Mouse (Mus musculus): ENCODE results near the gene Gucy2g. TPM values are rescaled to one million over a fixed set of nuclear protein-coding genes. Genes with fewer than 3 reads are reported as not detected.
"Not testable (repeated sequence)": the region's sequence is repeated elsewhere in the genome, so short reads cannot be mapped to it uniquely, and the experiment has no call there.

Gucy2g gene
- polyA plus RNA-seq, 1 experiment from 2014 or later = not detected

DNA sequence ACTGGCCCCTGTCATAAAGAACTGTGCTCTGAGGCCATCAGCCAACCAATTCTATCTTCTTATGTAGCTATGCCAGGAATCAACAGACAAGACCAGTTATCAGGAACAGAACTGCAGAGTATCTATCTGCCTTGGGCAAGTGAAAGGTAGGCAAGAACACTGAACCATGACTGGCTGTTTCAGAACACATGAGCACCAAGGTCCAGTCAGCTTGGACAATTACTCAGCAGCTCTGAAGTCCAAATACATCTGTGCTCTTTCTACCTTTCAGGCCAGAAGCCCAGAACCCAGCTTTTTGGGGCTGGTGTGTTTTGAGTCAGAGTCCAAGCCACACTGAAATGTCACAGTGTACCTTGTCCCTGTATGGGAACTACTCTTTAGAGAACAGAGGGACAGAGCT, 70.6 kb downstream of the Gucy2g start:
- no peak overlapping the region for H3K4me2 ChIP-seq (ENCODE audit: low read length)

DNA sequence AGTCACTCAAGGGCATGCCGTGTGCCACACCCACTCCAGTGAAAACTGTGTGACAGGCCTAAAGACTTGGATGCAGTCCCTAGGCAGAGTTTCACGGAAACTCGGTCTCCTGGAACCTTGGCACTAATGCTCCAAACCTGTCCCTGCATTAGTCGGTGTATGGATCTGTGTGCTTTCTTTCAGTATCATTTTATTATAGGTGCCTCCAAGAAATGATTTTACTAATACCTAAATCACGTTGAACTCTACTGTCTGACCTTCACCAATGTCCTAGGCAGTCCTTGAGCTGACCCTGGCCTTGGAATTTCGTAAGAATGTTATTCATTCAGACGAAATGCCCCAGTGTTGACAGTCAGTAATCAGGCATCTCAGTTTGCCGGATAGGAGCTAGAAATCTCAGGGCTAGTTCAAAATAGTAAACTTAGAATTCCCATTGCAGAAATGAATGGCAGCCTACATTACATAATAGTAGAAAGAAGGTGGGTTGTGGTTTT, 71.8 kb downstream of the Gucy2g start:
- WGBS = 85% methylated on average over 8 of the region's 8 CpGs
- not testable (repeated sequence) for H3K36me3 ChIP-seq (ENCODE audit: control insufficient read depth, insufficient read depth, low read length); H3K9ac ChIP-seq (ENCODE audit: low read length); H3K27me3 ChIP-seq (ENCODE audit: control insufficient read depth, insufficient read depth, low read length); H3K27ac ChIP-seq (replicated peaks in 1 of 2; ENCODE audit: control insufficient read depth in 1 of 2, insufficient read depth in 1 of 2, low read depth in 2 of 2, low read length in 2 of 2); H3K4me3 ChIP-seq (ENCODE audit: control insufficient read depth in 1 of 2, insufficient read depth in 1 of 2, low read depth in 1 of 2, low read length in 2 of 2); H3K4me2 ChIP-seq (ENCODE audit: low read length); H3K4me1 ChIP-seq (ENCODE audit: control insufficient read depth in 2 of 2, insufficient read depth in 2 of 2, low read length in 2 of 2); ATAC-seq (ENCODE audit: insufficient number of reproducible peaks, insufficient read depth, low FRiP score, low read depth); H3K9me3 ChIP-seq (ENCODE audit: control insufficient read depth, low read length)

More for the DNA sequence above, 70.6 kb downstream of the Gucy2g start:
- Histone ChIP-seq H3K9me3 (ENCODE audit: control insufficient read depth, low read length) (peaks cover 6% of the 10 kb centered on the region), H3K9ac (ENCODE audit: low read length) (no peak overlapping the region), H3K27ac (replicated peaks in 1 of 2; ENCODE audit: control insufficient read depth in 1 of 2, insufficient read depth in 1 of 2, low read depth in 2 of 2, low read length in 2 of 2) (no peak overlapping the region), H3K36me3 (ENCODE audit: control insufficient read depth, insufficient read depth, low read length) (no peaks in the 10 kb centered on the region), H3K4me3 (ENCODE audit: control insufficient read depth in 1 of 2, insufficient read depth in 1 of 2, low read depth in 1 of 2, low read length in 2 of 2) (no peak overlapping the region), H3K4me1 (ENCODE audit: control insufficient read depth in 2 of 2, insufficient read depth in 2 of 2, low read length in 2 of 2) (no peaks in the 10 kb centered on the region), H3K27me3 (ENCODE audit: control insufficient read depth, insufficient read depth, low read length) (no peaks in the 10 kb centered on the region)
- no peak for ATAC-seq (ENCODE audit: insufficient number of reproducible peaks, insufficient read depth, low FRiP score, low read depth)

DNA sequence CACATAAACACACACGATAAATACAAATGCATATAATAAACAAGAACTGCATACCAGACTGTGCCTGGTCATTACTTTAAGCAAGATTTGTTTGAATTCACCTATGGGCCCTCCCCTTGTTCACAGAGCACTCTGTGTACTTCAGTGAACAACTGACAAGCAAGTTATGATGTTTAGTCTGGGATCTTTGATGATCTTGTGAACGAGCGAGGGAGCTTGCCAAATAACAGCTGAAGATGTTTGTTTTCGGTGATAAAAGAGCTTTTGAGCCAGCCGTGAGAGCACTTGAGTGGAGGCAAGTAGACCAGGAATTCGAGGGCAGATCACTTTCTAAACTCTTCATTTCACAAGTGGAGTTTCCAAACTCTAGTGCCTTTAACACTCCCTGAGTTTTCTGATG, 72.7 kb downstream of the Gucy2g start:
- ATAC-seq (ENCODE audit: insufficient number of reproducible peaks, insufficient read depth, low FRiP score, low read depth) = no peak
- no peak overlapping the region for H3K27ac ChIP-seq (replicated peaks in 1 of 2; ENCODE audit: control insufficient read depth in 1 of 2, insufficient read depth in 1 of 2, low read depth in 2 of 2, low read length in 2 of 2)

DNA sequence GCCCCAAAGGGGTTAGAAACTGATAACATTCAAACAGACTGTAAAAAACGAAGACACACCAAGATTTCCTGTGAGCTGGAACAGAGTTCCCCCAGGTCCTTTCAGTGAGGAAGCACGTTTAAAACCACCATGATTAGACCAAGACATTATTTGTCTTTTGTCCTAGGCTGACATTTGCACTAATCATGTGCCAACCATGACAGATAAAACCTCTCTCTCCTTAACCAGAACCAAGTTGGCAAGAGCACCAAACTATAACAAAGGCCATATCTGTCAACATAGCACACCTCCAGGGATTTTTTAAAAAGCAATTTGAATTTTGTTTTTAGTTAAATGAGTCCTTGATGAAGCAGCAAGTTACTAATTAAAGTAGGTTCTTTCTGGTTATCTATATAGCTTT, 73.3 kb downstream of the Gucy2g start:
- ATAC-seq (ENCODE audit: insufficient number of reproducible peaks, insufficient read depth, low FRiP score, low read depth) = no peak
- Histone ChIP-seq H3K27me3 (ENCODE audit: control insufficient read depth, insufficient read depth, low read length) (no peaks in the 10 kb centered on the region), H3K9me3 (ENCODE audit: control insufficient read depth, low read length) (peaks cover 6% of the 10 kb centered on the region), H3K4me2 (ENCODE audit: low read length) (no peak overlapping the region), H3K27ac (replicated peaks in 1 of 2; ENCODE audit: control insufficient read depth in 1 of 2, insufficient read depth in 1 of 2, low read depth in 2 of 2, low read length in 2 of 2) (no peak overlapping the region), H3K4me1 (ENCODE audit: control insufficient read depth in 2 of 2, insufficient read depth in 2 of 2, low read length in 2 of 2) (peaks cover 0 to 3% of the 10 kb centered on the region in 2 experiments; a peak in 1 of 4 replicates), H3K36me3 (ENCODE audit: control insufficient read depth, insufficient read depth, low read length) (no peaks in the 10 kb centered on the region), H3K4me3 (ENCODE audit: control insufficient read depth in 1 of 2, insufficient read depth in 1 of 2, low read depth in 1 of 2, low read length in 2 of 2) (no peak overlapping the region), H3K9ac (ENCODE audit: low read length) (no peak overlapping the region)
- WGBS = 28% methylated on average over 2 of the region's 2 CpGs

More for the DNA sequence above, 72.7 kb downstream of the Gucy2g start:
- Histone ChIP-seq H3K4me2 (ENCODE audit: low read length) (no peak overlapping the region), H3K9me3 (ENCODE audit: control insufficient read depth, low read length) (peaks cover 6% of the 10 kb centered on the region), H3K36me3 (ENCODE audit: control insufficient read depth, insufficient read depth, low read length) (no peaks in the 10 kb centered on the region), H3K27me3 (ENCODE audit: control insufficient read depth, insufficient read depth, low read length) (no peaks in the 10 kb centered on the region), H3K9ac (ENCODE audit: low read length) (no peak overlapping the region), H3K4me1 (ENCODE audit: control insufficient read depth in 2 of 2, insufficient read depth in 2 of 2, low read length in 2 of 2) (peaks cover 0 to 3% of the 10 kb centered on the region in 2 experiments; a peak in 1 of 4 replicates), H3K4me3 (ENCODE audit: control insufficient read depth in 1 of 2, insufficient read depth in 1 of 2, low read depth in 1 of 2, low read length in 2 of 2) (no peak overlapping the region)
- 69% methylated on average over 6 of the region's 6 CpGs for WGBS

DNA sequence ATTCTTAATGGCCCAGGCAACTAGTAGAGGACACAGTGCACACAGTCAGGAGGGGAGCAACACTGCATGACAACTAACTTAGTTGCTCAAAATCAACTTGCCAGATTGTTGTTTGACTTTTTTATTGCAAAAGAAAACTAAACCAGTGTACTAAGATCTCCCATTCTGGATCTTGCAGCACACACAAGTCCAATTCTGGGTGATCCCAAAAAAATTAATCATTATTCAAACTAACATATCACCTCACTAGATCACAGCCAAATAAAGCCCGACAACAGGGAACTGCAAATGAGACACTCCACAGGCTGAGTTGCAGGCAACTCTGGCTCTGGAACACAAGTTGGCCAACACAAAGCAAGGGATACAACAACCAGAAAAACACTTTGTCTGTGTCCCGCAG, 74.3 kb downstream of the Gucy2g start:
- Histone ChIP-seq H3K4me3 (ENCODE audit: control insufficient read depth in 1 of 2, insufficient read depth in 1 of 2, low read depth in 1 of 2, low read length in 2 of 2) (no peak overlapping the region), H3K9me3 (ENCODE audit: control insufficient read depth, low read length) (peaks cover 6% of the 10 kb centered on the region), H3K27ac (replicated peaks in 1 of 2; ENCODE audit: control insufficient read depth in 1 of 2, insufficient read depth in 1 of 2, low read depth in 2 of 2, low read length in 2 of 2) (no peak overlapping the region), H3K36me3 (ENCODE audit: control insufficient read depth, insufficient read depth, low read length) (no peaks in the 10 kb centered on the region), H3K9ac (ENCODE audit: low read length) (no peak overlapping the region), H3K4me1 (ENCODE audit: control insufficient read depth in 2 of 2, insufficient read depth in 2 of 2, low read length in 2 of 2) (peaks cover 0 to 3% of the 10 kb centered on the region in 2 experiments; a peak in 1 of 4 replicates), H3K4me2 (ENCODE audit: low read length) (no peak overlapping the region), H3K27me3 (ENCODE audit: control insufficient read depth, insufficient read depth, low read length) (no peaks in the 10 kb centered on the region)
- ATAC-seq (ENCODE audit: insufficient number of reproducible peaks, insufficient read depth, low FRiP score, low read depth) = no peak
- 93% methylated on average over 2 of the region's 2 CpGs for WGBS

DNA sequence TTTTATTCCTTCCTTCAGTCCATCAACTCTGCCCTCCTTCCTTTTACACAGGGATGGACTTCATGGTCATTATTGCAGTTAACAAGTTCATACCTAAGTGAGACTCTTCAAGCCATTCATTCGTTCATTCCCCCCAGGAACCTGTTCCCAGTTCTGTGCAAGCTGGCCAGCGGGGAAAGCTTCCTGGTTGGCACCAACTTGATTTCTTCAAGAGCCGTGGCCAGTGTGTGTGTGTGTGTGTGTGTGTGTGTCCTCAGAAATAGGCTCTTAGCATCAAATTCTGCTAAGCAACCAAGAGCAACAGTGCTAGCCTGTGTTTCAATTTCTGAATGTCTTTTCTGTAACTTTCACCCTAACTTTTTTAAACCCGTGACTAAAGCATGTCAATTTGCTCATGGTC, 75.1 kb downstream of the Gucy2g start:
- 72% methylated on average over 4 of the region's 4 CpGs for WGBS
- Histone ChIP-seq H3K4me1 (ENCODE audit: control insufficient read depth in 2 of 2, insufficient read depth in 2 of 2, low read length in 2 of 2) (peaks cover 0 to 3% of the 10 kb centered on the region in 2 experiments; a peak in 1 of 4 replicates), H3K9me3 (ENCODE audit: control insufficient read depth, low read length) (peaks cover 6% of the 10 kb centered on the region), H3K27ac (replicated peaks in 1 of 2; ENCODE audit: control insufficient read depth in 1 of 2, insufficient read depth in 1 of 2, low read depth in 2 of 2, low read length in 2 of 2) (no peak overlapping the region), H3K4me2 (ENCODE audit: low read length) (no peak overlapping the region), H3K4me3 (ENCODE audit: control insufficient read depth in 1 of 2, insufficient read depth in 1 of 2, low read depth in 1 of 2, low read length in 2 of 2) (no peak overlapping the region), H3K36me3 (ENCODE audit: control insufficient read depth, insufficient read depth, low read length) (no peaks in the 10 kb centered on the region), H3K27me3 (ENCODE audit: control insufficient read depth, insufficient read depth, low read length) (no peaks in the 10 kb centered on the region), H3K9ac (ENCODE audit: low read length) (no peak overlapping the region)
- no peak for ATAC-seq (ENCODE audit: insufficient number of reproducible peaks, insufficient read depth, low FRiP score, low read depth)

DNA sequence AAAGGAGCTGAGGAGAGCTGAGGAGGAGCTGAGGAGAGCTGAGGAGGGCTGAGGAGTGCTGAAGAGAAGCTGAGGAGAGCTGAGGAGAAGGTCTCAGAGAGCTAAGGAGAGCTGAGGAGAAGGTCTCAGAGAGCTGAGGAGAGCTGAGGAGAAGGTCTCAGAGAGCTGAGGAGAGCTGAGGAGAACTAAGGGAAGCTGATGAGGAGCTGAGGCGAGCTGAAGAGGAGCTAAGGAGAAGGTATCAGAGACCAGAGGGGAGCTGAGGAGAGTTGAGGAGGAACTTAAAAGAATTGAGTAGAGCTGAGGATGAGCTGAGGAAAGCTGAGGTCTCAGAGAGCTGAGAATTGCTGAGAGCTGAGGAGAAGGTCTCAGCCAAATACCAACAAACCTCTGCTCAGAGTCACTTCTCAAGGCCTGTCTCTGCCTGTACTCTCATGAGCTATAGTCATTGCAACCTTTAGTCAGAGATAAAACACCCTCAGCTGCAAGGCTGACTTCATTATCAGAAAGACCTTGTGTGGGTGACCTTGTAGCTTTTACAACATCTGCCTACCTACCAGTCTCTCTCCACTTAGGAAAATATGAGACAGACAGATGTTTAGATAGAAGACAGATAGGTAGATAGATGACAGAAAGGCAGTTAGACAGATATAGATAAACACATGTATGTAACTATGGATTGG, 75.7 kb downstream of the Gucy2g start:
- no peaks in the 10 kb centered on the region for H3K27me3 ChIP-seq (ENCODE audit: control insufficient read depth, insufficient read depth, low read length)
- no peak overlapping the region for H3K4me3 ChIP-seq (ENCODE audit: control insufficient read depth in 1 of 2, insufficient read depth in 1 of 2, low read depth in 1 of 2, low read length in 2 of 2)
- H3K36me3 ChIP-seq (ENCODE audit: control insufficient read depth, insufficient read depth, low read length) = no peaks in the 10 kb centered on the region
- H3K4me1 ChIP-seq (ENCODE audit: control insufficient read depth in 2 of 2, insufficient read depth in 2 of 2, low read length in 2 of 2) = peaks cover 0 to 3% of the 10 kb centered on the region in 2 experiments; a peak in 1 of 4 replicates
- no peak for ATAC-seq (ENCODE audit: insufficient number of reproducible peaks, insufficient read depth, low FRiP score, low read depth)
- peaks cover 6% of the 10 kb centered on the region for H3K9me3 ChIP-seq (ENCODE audit: control insufficient read depth, low read length)
- H3K27ac ChIP-seq (replicated peaks in 1 of 2; ENCODE audit: control insufficient read depth in 1 of 2, insufficient read depth in 1 of 2, low read depth in 2 of 2, low read length in 2 of 2) = no peak overlapping the region
- no peak overlapping the region for H3K4me2 ChIP-seq (ENCODE audit: low read length)
- H3K9ac ChIP-seq (ENCODE audit: low read length) = no peak overlapping the region
- 64% methylated on average over 1 of the region's 1 CpGs for WGBS

DNA sequence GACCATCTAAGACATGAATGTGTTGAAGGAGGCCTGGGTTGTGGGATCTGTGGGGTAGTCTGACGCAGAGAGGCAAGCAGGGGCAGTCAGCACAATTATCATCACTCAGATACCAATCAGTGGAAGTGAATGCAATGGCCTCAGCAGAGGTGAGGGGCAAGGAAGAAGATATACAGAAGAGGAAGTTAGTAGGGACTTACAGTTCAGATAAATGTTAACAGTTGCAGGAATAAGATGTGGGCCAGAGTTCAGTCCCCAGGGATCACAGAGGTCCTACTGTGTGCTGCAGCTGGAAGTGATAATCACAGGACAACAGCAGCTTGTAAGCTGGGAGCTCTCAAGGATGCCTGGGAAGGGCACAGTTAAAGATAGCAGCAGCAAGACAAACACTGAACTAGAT, 76.9 kb downstream of the Gucy2g start:
- no peaks in the 10 kb centered on the region for H3K9me3 ChIP-seq (ENCODE audit: control insufficient read depth, low read length)
- 39% methylated on average over 1 of the region's 1 CpGs for WGBS
- no peak for ATAC-seq (ENCODE audit: insufficient number of reproducible peaks, insufficient read depth, low FRiP score, low read depth)
- H3K9ac ChIP-seq (ENCODE audit: low read length) = no peak overlapping the region
- no peaks in the 10 kb centered on the region for H3K27me3 ChIP-seq (ENCODE audit: control insufficient read depth, insufficient read depth, low read length)
- H3K4me2 ChIP-seq (ENCODE audit: low read length) = no peak overlapping the region
- H3K27ac ChIP-seq (replicated peaks in 1 of 2; ENCODE audit: control insufficient read depth in 1 of 2, insufficient read depth in 1 of 2, low read depth in 2 of 2, low read length in 2 of 2) = no peak overlapping the region
- no peak overlapping the region for H3K4me3 ChIP-seq (ENCODE audit: control insufficient read depth in 1 of 2, insufficient read depth in 1 of 2, low read depth in 1 of 2, low read length in 2 of 2)
- H3K36me3 ChIP-seq (ENCODE audit: control insufficient read depth, insufficient read depth, low read length) = no peaks in the 10 kb centered on the region
- peaks cover 0 to 3% of the 10 kb centered on the region in 2 experiments; a peak in 1 of 4 replicates for H3K4me1 ChIP-seq (ENCODE audit: control insufficient read depth in 2 of 2, insufficient read depth in 2 of 2, low read length in 2 of 2)

All from heart, embryonic 14.5 days (tissue).